In genomic region chr14:30109079-30109478, GRCm38 (mm10) we compare ENCODE assay signal across 8 mouse cellular contexts.
DNase-seq lines count a peak whose midpoint lies in the region; ATAC-seq and TF ChIP-seq lines count a peak whose summit lies in the region.

No protein-coding gene starts in this region.

- no peaks in the 10 kb centered on the region for H3K27me3 ChIP-seq in lung, embryonic 14.5 days (ENCODE audit: insufficient read depth, low read length)
- H3K27me3 ChIP-seq in embryonic facial prominence, embryonic 11.5 days (ENCODE audit: control insufficient read depth, insufficient read depth, low read length), result no peaks in the 10 kb centered on the region
- no peaks in the 10 kb centered on the region for H3K27me3 ChIP-seq in small intestine, adult 2 months (ENCODE audit: control insufficient read depth, insufficient read depth, low read length)
- H3K27me3 ChIP-seq in forebrain, embryonic 11.5 days (ENCODE audit: control insufficient read depth, insufficient read depth, low read length), result no peaks in the 10 kb centered on the region

- no peak for ATAC-seq in lung, embryonic 14.5 days (ENCODE audit: insufficient read depth)
- no peak for ATAC-seq in embryonic facial prominence, embryonic 11.5 days (replicated peaks; ENCODE audit: insufficient number of reproducible peaks, low FRiP score, low TSS enrichment, low read depth)
- no peak for ATAC-seq in forebrain, embryonic 11.5 days (replicated peaks; ENCODE audit: low FRiP score)

- TF ChIP-seq POLR2A in small intestine, adult 2 months (IDR thresholded peaks at IDR 0.05; ENCODE audit: low read depth, low read length), result no peak

- peak; percentile 58 to 70 for DNase-seq in cerebellum, postnatal 10 days
- DNase-seq in cerebellum, adult 11-12 months, result no peak
- DNase-seq in lung, embryonic 14.5 days, result peak; percentile 62
- DNase-seq in lung, postnatal 25 days (ENCODE audit: low spot score), result no peak
- DNase-seq in embryonic facial prominence, embryonic 11.5 days (ENCODE audit: low spot score), result peak; percentile 53
- DNase-seq in ovary, postnatal 10 days (ENCODE audit: low spot score), result no peak
- DNase-seq in forebrain, embryonic 11.5 days (ENCODE audit: low spot score), result no peak

- no peak overlapping the region for H3K4me3 ChIP-seq in lung, embryonic 14.5 days (ENCODE audit: low read depth, low read length)
- H3K4me3 ChIP-seq in embryonic facial prominence, embryonic 11.5 days (ENCODE audit: low read depth, low read length), result no peak overlapping the region
- H3K4me3 ChIP-seq in small intestine, adult 2 months (ENCODE audit: low read depth, low read length), result no peak overlapping the region
- H3K4me3 ChIP-seq in forebrain, embryonic 11.5 days (ENCODE audit: low read depth, low read length), result no peak overlapping the region

- H3K27ac ChIP-seq in lung, embryonic 14.5 days (ENCODE audit: low read depth), result no peak overlapping the region
- H3K27ac ChIP-seq in embryonic facial prominence, embryonic 11.5 days (replicated peaks; ENCODE audit: low read depth, low read length), result no peak overlapping the region
- no peak overlapping the region for H3K27ac ChIP-seq in small intestine, adult 2 months (ENCODE audit: insufficient read depth, low read depth, low read length)
- no peak overlapping the region for H3K27ac ChIP-seq in forebrain, embryonic 11.5 days (ENCODE audit: low read depth, low read length)

- peak; percentile 71 for TF ChIP-seq CTCF in lung, embryonic 14.5 days (IDR thresholded peaks at IDR 0.05; ENCODE audit: low read depth)
- TF ChIP-seq CTCF in small intestine, adult 2 months (IDR thresholded peaks at IDR 0.05; ENCODE audit: extremely low read depth, insufficient read length, insufficient replicate concordance, low read depth, low read length), result peak; percentile 59; the same call in 1 of the 2 replicates

- H3K9ac ChIP-seq in lung, embryonic 14.5 days, result no peak overlapping the region
- H3K9ac ChIP-seq in embryonic facial prominence, embryonic 11.5 days (replicated peaks; ENCODE audit: low read length), result no peak overlapping the region
- H3K9ac ChIP-seq in forebrain, embryonic 11.5 days (ENCODE audit: low read length), result no peak overlapping the region

- H3K4me1 ChIP-seq in lung, embryonic 14.5 days (ENCODE audit: insufficient read depth), result no peaks in the 10 kb centered on the region
- no peaks in the 10 kb centered on the region for H3K4me1 ChIP-seq in embryonic facial prominence, embryonic 11.5 days (ENCODE audit: control insufficient read depth, insufficient read depth, low read length)
- no peaks in the 10 kb centered on the region for H3K4me1 ChIP-seq in small intestine, adult 2 months (ENCODE audit: control insufficient read depth, insufficient read depth, insufficient read length, low read length)
- no peaks in the 10 kb centered on the region for H3K4me1 ChIP-seq in forebrain, embryonic 11.5 days (replicated peaks; ENCODE audit: control insufficient read depth, insufficient read depth, low read length)

- H3K36me3 ChIP-seq in lung, embryonic 14.5 days (ENCODE audit: insufficient read depth), result peaks cover 4% of the 10 kb centered on the region; the same call in 1 of the 2 replicates
- H3K36me3 ChIP-seq in embryonic facial prominence, embryonic 11.5 days (replicated peaks; ENCODE audit: control insufficient read depth, insufficient read depth, low read depth, low read length), result no peaks in the 10 kb centered on the region
- H3K36me3 ChIP-seq in small intestine, adult 2 months (ENCODE audit: control insufficient read depth, insufficient read depth, low read length), result no peaks in the 10 kb centered on the region
- no peaks in the 10 kb centered on the region for H3K36me3 ChIP-seq in forebrain, embryonic 11.5 days (ENCODE audit: control insufficient read depth, insufficient read depth, low read length)

- H3K4me2 ChIP-seq in lung, embryonic 14.5 days, result no peak overlapping the region
- H3K4me2 ChIP-seq in embryonic facial prominence, embryonic 11.5 days (ENCODE audit: low read depth, low read length), result no peak overlapping the region
- H3K4me2 ChIP-seq in forebrain, embryonic 11.5 days (ENCODE audit: low read depth, low read length, severe bottlenecking), result no peak overlapping the region

- 44% methylated on average over 2 of the region's 2 CpGs for WGBS in lung, embryonic 14.5 days
- 42% methylated on average over 2 of the region's 2 CpGs for WGBS in embryonic facial prominence, embryonic 11.5 days
- WGBS in small intestine, adult 2 months, result 58% methylated on average over 2 of the region's 2 CpGs
- WGBS in forebrain, embryonic 11.5 days, result 36% methylated on average over 2 of the region's 2 CpGs

- H3K9me3 ChIP-seq in lung, embryonic 14.5 days (ENCODE audit: low read depth, low read length), result no peaks in the 10 kb centered on the region
- no peaks in the 10 kb centered on the region for H3K9me3 ChIP-seq in embryonic facial prominence, embryonic 11.5 days (replicated peaks; ENCODE audit: control insufficient read depth, low read length)
- no peaks in the 10 kb centered on the region for H3K9me3 ChIP-seq in forebrain, embryonic 11.5 days (ENCODE audit: control insufficient read depth, low read length)

Comparison
In these comparisons a context has a peak if more than half of its experiments do, and no peak if none do; other contexts are left out.
1. DNase-seq: peak in cerebellum, postnatal 10 days (2 of 2), lung, embryonic 14.5 days (single experiment) and embryonic facial prominence, embryonic 11.5 days (single experiment); none in cerebellum, adult 11-12 months (single experiment), lung, postnatal 25 days (single experiment), ovary, postnatal 10 days (single experiment) and forebrain, embryonic 11.5 days (single experiment).